Mouse (Mus musculus) megakaryocyte, adult 5-6 weeks (primary cell): ENCODE measurements around the gene Gm45808. TPM values are rescaled to one million over a fixed set of nuclear protein-coding genes. Genes with fewer than 3 reads are reported as not detected.
"Not testable (repeated sequence)": the region's sequence is repeated elsewhere in the genome, so short reads cannot be mapped to it uniquely, and the experiment has no call there.

ENCODE experiments used
- ATAC-seq: 2 replicates; pipeline ENCODE4 v1.8.0; 2016; ENCODE audit warnings: mild to moderate bottlenecking, inconsistent platforms; ENCODE audit not compliant: poor library complexity, severe bottlenecking
- total RNA-seq, 2 experiments: library from RNA; stranded (forward) in 1 of 2; stranded (reverse) in 1 of 2; fragments of 153-499, 151-499 nt in 1 of 2; fragments of 221-1000, 200-1000 nt in 1 of 2; gene quantifications; 2 replicates each; pipeline versions ENCODE4 v1.2.3 to v1.2.4; 2015 to 2017

Gm45808 gene
- total RNA-seq, 2 experiments from 2014 or later = not detected

GRCm38 (mm10) chr7:45476453-45476852 is 10.2 kb downstream of the Gm45808 start:
- ATAC-seq = no peak

- ATAC-seq = no peak
These were observed 11.2 kb downstream of the Gm45808 start for GRCm38 (mm10) chr7:45475291-45475969.

- ATAC-seq = peak; percentile 62
These were observed 15.7 kb downstream of the Gm45808 start for GRCm38 (mm10) chr7:45470869-45471268.

GRCm38 (mm10) chr7:45467090-45467670 is 19.4 kb downstream of the Gm45808 start:
- ATAC-seq = peak; percentile 22; the same call in 1 of the 2 replicates

- ATAC-seq = peak; percentile 92
These were observed 20.1 kb downstream of the Gm45808 start, which contains the start of gene Bax for GRCm38 (mm10) chr7:45466283-45467089. Gene Bax, minus strand, starts transcription at chr7:45466898.

GRCm38 (mm10) chr7:45465549-45465948 is 21.1 kb downstream of the Gm45808 start:
- ATAC-seq = no peak

GRCm38 (mm10) chr7:45465112-45465511 is 21.5 kb downstream of the Gm45808 start:
- ATAC-seq = no peak

GRCm38 (mm10) chr7:45463987-45464778 is 22.4 kb downstream of the Gm45808 start:
- no peak for ATAC-seq

GRCm38 (mm10) chr7:45462868-45463267 is 23.7 kb downstream of the Gm45808 start:
- ATAC-seq = not testable (repeated sequence)

GRCm38 (mm10) chr7:45462325-45462724 is 24.3 kb downstream of the Gm45808 start:
- ATAC-seq = no peak

- ATAC-seq = no peak
These were observed 24.8 kb downstream of the Gm45808 start for GRCm38 (mm10) chr7:45461781-45462180.

- ATAC-seq = no peak
These were observed 25.3 kb downstream of the Gm45808 start for GRCm38 (mm10) chr7:45461326-45461725.

- peak; percentile 51 for ATAC-seq
These were observed 25.7 kb downstream of the Gm45808 start for GRCm38 (mm10) chr7:45460860-45461314.

- ATAC-seq = no peak
These were observed 26.2 kb downstream of the Gm45808 start for GRCm38 (mm10) chr7:45460377-45460776.

- ATAC-seq = peak; percentile 83
These were observed 27.0 kb downstream of the Gm45808 start, which contains the start of gene Ftl1 for GRCm38 (mm10) chr7:45459564-45460140. Gene Ftl1, minus strand, starts transcription at chr7:45459884.

GRCm38 (mm10) chr7:45458748-45459563 is 27.7 kb downstream of the Gm45808 start:
- ATAC-seq = peak; percentile 30

GRCm38 (mm10) chr7:45457204-45458060 is 29.2 kb downstream of the Gm45808 start:
- peak; percentile 50 for ATAC-seq

- no peak for ATAC-seq
These were observed 29.8 kb downstream of the Gm45808 start for GRCm38 (mm10) chr7:45456721-45457203.
